Comparison of ENCODE assay signal across 9 mouse cellular contexts in genomic region chr14:93889231-93889630, GRCm38 (mm10). TPM values are rescaled to one million over a fixed set of nuclear protein-coding genes. Genes with fewer than 3 reads are reported as not detected.
DNase-seq lines count a peak whose midpoint lies in the region; ATAC-seq lines count a peak whose summit lies in the region.
"Had no signal": no experiment of that assay in that cellular context is flagged by ENCODE, and none has a peak within 500 bp of the region (broad histone marks: within the 10 kb centered on the region; RNA-seq: fewer than 3 reads in every experiment).

No protein-coding gene starts in this region.

- 40% methylated on average over 6 of the region's 6 CpGs for WGBS in embryonic facial prominence, embryonic 11.5 days
- WGBS in heart, embryonic 16.5 days, result 24% methylated on average over 6 of the region's 6 CpGs
- 12% methylated on average over 6 of the region's 6 CpGs for WGBS in midbrain, embryonic 14.5 days

- DNase-seq in layer of hippocampus, adult 18-20 months (ENCODE audit: low spot score in 2 of 2), result peak; percentile 28 to 46
- DNase-seq in layer of hippocampus, postnatal 10 days (ENCODE audit: low spot score in 2 of 2), result no peak
- no peak for DNase-seq in embryonic facial prominence, embryonic 11.5 days (ENCODE audit: low spot score)
- DNase-seq in midbrain, embryonic 14.5 days, result peak; percentile 52
- no peak for DNase-seq in adrenal gland, postnatal 36 days
- no peak for DNase-seq in lung, adult 18-20 months
- DNase-seq in adrenal gland, postnatal 10 days, result no peak

- H3K9ac ChIP-seq in embryonic facial prominence, embryonic 11.5 days (replicated peaks; ENCODE audit: low read length), result no peak overlapping the region
- no peak overlapping the region for H3K9ac ChIP-seq in heart, embryonic 16.5 days (ENCODE audit: low read length)
- peak overlapping the region; percentile 69 for H3K9ac ChIP-seq in midbrain, embryonic 14.5 days (replicated peaks; ENCODE audit: low read length)

- H3K4me2 ChIP-seq in embryonic facial prominence, embryonic 11.5 days (ENCODE audit: low read depth, low read length), result peak overlapping the region; percentile 79
- peak overlapping the region; percentile 71 for H3K4me2 ChIP-seq in heart, embryonic 16.5 days (ENCODE audit: low read depth, low read length)
- H3K4me2 ChIP-seq in midbrain, embryonic 14.5 days (ENCODE audit: low read length), result peak overlapping the region; percentile 86

- no peaks in the 10 kb centered on the region for H3K27me3 ChIP-seq in embryonic facial prominence, embryonic 11.5 days (ENCODE audit: control insufficient read depth, insufficient read depth, low read length)
- no peaks in the 10 kb centered on the region for H3K27me3 ChIP-seq in heart, embryonic 16.5 days (ENCODE audit: control insufficient read depth, insufficient read depth, low read length)
- H3K27me3 ChIP-seq in midbrain, embryonic 14.5 days (ENCODE audit: control insufficient read depth, insufficient read depth, low read length), result no peaks in the 10 kb centered on the region

- ATAC-seq in embryonic facial prominence, embryonic 11.5 days (replicated peaks; ENCODE audit: insufficient number of reproducible peaks, low FRiP score, low TSS enrichment, low read depth), result no peak
- ATAC-seq in heart, embryonic 16.5 days (replicated peaks; ENCODE audit: extremely low read depth, insufficient read depth, low FRiP score), result no peak
- no peak for ATAC-seq in midbrain, embryonic 14.5 days (ENCODE audit: low FRiP score, low TSS enrichment)

- H3K36me3 ChIP-seq in embryonic facial prominence, embryonic 11.5 days (replicated peaks; ENCODE audit: control insufficient read depth, insufficient read depth, low read depth, low read length), result no peaks in the 10 kb centered on the region
- no peaks in the 10 kb centered on the region for H3K36me3 ChIP-seq in heart, embryonic 16.5 days (ENCODE audit: control insufficient read depth, insufficient read depth)
- H3K36me3 ChIP-seq in midbrain, embryonic 14.5 days (ENCODE audit: control insufficient read depth, insufficient read depth, low read length), result no peaks in the 10 kb centered on the region

- H3K27ac ChIP-seq in embryonic facial prominence, embryonic 11.5 days (replicated peaks; ENCODE audit: low read depth, low read length), result no peak overlapping the region
- H3K27ac ChIP-seq in heart, embryonic 16.5 days (ENCODE audit: low read length), result no peak overlapping the region
- H3K27ac ChIP-seq in midbrain, embryonic 14.5 days (replicated peaks; ENCODE audit: low read depth, low read length), result no peak overlapping the region

- no peaks in the 10 kb centered on the region for H3K9me3 ChIP-seq in embryonic facial prominence, embryonic 11.5 days (replicated peaks; ENCODE audit: control insufficient read depth, low read length)
- H3K9me3 ChIP-seq in heart, embryonic 16.5 days (replicated peaks; ENCODE audit: control insufficient read depth, low read length), result no peaks in the 10 kb centered on the region
- no peaks in the 10 kb centered on the region for H3K9me3 ChIP-seq in midbrain, embryonic 14.5 days (ENCODE audit: control insufficient read depth, low read length)

- H3K4me3 ChIP-seq in embryonic facial prominence, embryonic 11.5 days (ENCODE audit: low read depth, low read length), result peak overlapping the region; percentile 57
- peak overlapping the region; percentile 67 for H3K4me3 ChIP-seq in heart, embryonic 16.5 days (ENCODE audit: low read length)
- H3K4me3 ChIP-seq in midbrain, embryonic 14.5 days (replicated peaks; ENCODE audit: low read depth, low read length), result peak overlapping the region; percentile 49
- H3K4me3 ChIP-seq: myocyte had no signal

- no peaks in the 10 kb centered on the region for H3K4me1 ChIP-seq in embryonic facial prominence, embryonic 11.5 days (ENCODE audit: control insufficient read depth, insufficient read depth, low read length)
- H3K4me1 ChIP-seq in heart, embryonic 16.5 days (ENCODE audit: control insufficient read depth, insufficient read depth, low read length), result peaks cover 4% of the 10 kb centered on the region; the same call in 1 of the 2 replicates
- H3K4me1 ChIP-seq in midbrain, embryonic 14.5 days (ENCODE audit: control insufficient read depth, insufficient read depth, low read length), result peaks cover 31% of the 10 kb centered on the region

RNA-seq across cellular contexts. Expression of gene Pcdh9, which starts 1.2 kb away (rescaled TPM):
- total RNA-seq in layer of hippocampus, adult 18-20 months (2021), result 100 to 1,000 TPM; 141 to 152 TPM
- total RNA-seq in layer of hippocampus, postnatal 10 days (2021), result 100 to 1,000 TPM; 150 to 158 TPM
- polyA plus RNA-seq in embryonic facial prominence, embryonic 11.5 days (2014; fragmentation: Nextera tagmentation; extraction: Ambion mirVana), result 26.7 and 27.5 TPM in 2 replicates
- polyA plus RNA-seq in heart, embryonic 16.5 days (2015; fragmentation: Nextera tagmentation; extraction: Ambion mirVana), result 6.3 and 8.0 TPM in 2 replicates
- 107 and 131 TPM in 2 replicates for polyA plus RNA-seq in midbrain, embryonic 14.5 days (2014; fragmentation: Nextera tagmentation; extraction: Ambion mirVana)
- 1 to 10 TPM; 1.6 to 3.1 TPM for total RNA-seq in adrenal gland, postnatal 36 days (2021)
- 1 to 10 TPM; 2.9 to 5.4 TPM for total RNA-seq in adrenal gland, postnatal 10 days (2021)

Comparison
In these comparisons a context has a peak if more than half of its experiments do, and no peak if none do; other contexts are left out.
1. DNase-seq: peak in layer of hippocampus, adult 18-20 months (2 of 2) and midbrain, embryonic 14.5 days (single experiment); none in layer of hippocampus, postnatal 10 days (0 of 2), embryonic facial prominence, embryonic 11.5 days (single experiment), adrenal gland, postnatal 36 days (0 of 2), lung, adult 18-20 months (0 of 2) and adrenal gland, postnatal 10 days (single experiment).
2. RNA of gene Pcdh9, which starts 1.2 kb away (total RNA-seq): 150 to 158 TPM in layer of hippocampus, postnatal 10 days and 141 to 152 TPM in layer of hippocampus, adult 18-20 months; 2.9 to 5.4 TPM in adrenal gland, postnatal 10 days and 1.6 to 3.1 TPM in adrenal gland, postnatal 36 days; every median in the first group is over 10 times any median in the second.
3. Peak in every context shown above with its lines, with median percentiles within 50 percentile points of each other: H3K4me2 ChIP-seq and H3K4me3 ChIP-seq.